Mouse (Mus musculus) ES-E14 (cell line): ENCODE data around the gene Hsdl1.
A peak's percentile ranks its signal among the peaks of the same experiment; 100 is the strongest.

Source experiments
- CHD2 ChIP-seq: IDR thresholded peaks from 2 replicates; pipeline ENCODE4 v1.6.1; 2014; ENCODE audit warnings: mild to moderate bottlenecking, low read depth, low read length, inconsistent platforms
- HCFC1 ChIP-seq: IDR thresholded peaks from 2 replicates; pipeline ENCODE4 v1.6.1; 2012; ENCODE audit warnings: low read length, inconsistent platforms, borderline replicate concordance; ENCODE audit not compliant: insufficient read depth
- MAFK ChIP-seq: IDR thresholded peaks from 2 replicates; pipeline ENCODE4 v1.6.1; 2014; ENCODE audit warnings: mild to moderate bottlenecking, low read depth, low read length, inconsistent platforms; ENCODE audit not compliant: insufficient read depth
- ZC3H11A ChIP-seq: IDR thresholded peaks from 2 replicates; pipeline ENCODE4 v1.6.1; 2012; ENCODE audit warnings: low read depth, mild to moderate bottlenecking, inconsistent platforms, low read length, borderline replicate concordance
- ZNF384 ChIP-seq: IDR thresholded peaks from 2 replicates; pipeline ENCODE4 v1.6.1; 2012; ENCODE audit warnings: low read depth, low read length, inconsistent platforms

DNA sequence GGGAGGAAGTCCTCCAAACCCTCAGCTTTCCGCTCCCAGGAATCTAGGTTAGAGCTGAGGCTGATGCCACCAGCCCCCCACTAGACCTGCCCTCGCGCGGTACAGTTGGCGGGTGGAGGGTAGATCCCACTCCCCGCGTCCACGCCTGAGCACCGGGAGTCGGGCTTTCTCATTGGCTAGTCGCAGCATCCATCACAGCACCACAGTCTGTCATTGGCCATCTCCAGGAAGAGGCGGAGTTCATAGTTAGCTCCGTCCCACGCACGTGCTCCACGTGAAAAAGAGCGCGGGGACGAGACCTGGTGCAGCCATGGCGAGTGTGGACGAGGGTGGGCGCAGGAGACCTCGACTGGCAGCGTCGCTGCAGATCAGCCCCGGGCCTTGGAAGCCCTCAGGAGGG lies 37.5 kb upstream of the Hsdl1 start, which contains the start of gene Adad2:
- TF ChIP-seq MAFK (no peak), ZNF384 (no peak), ZC3H11A (no peak), CHD2 (peak; percentile 88), HCFC1 (no peak)
